In the genomic region with DNA sequence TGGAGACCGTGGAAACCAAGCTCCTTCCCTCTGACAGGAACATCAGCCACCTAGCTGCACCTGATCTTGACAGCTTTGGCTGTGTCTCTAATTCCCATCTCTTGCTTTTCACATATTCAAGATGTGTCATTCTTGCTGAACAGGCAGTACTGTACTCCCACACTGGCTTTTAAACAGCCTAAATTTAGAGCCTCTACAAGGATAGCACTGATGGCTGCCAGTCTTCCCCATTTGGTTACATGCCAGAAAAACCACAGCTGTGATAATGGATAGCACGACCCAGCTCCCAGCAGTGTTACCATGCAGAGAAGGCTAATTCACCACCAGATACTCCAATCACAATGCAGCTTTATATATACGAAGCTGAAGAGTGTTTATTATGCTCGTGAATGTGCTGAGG, we compare ENCODE assay signal across 12 mouse cellular contexts. TPM values are rescaled to one million over a fixed set of nuclear protein-coding genes. Genes with fewer than 3 reads are reported as not detected.
DNase-seq lines count a peak whose midpoint lies in the region; ATAC-seq and TF ChIP-seq lines count a peak whose summit lies in the region.
"Had no signal": no experiment of that assay in that cellular context is flagged by ENCODE, and none has a peak within 500 bp of the region (broad histone marks: within the 10 kb centered on the region; RNA-seq: fewer than 3 reads in every experiment).

No protein-coding gene starts in this region.

- TF ChIP-seq RAD21 in MEL (IDR thresholded peaks at IDR 0.05; ENCODE audit: low read depth, low read length) = no peak

- peaks cover 18% of the 10 kb centered on the region for H3K79me2 ChIP-seq in MEL (ENCODE audit: control insufficient read depth, insufficient read depth, low read length, poor library complexity)

- H3K27me3 ChIP-seq in hindbrain, embryonic 14.5 days (ENCODE audit: control insufficient read depth, insufficient read depth, low read length) = no peaks in the 10 kb centered on the region
- no peaks in the 10 kb centered on the region for H3K27me3 ChIP-seq in hindbrain, embryonic 13.5 days
- H3K27me3 ChIP-seq in MEL (ENCODE audit: control insufficient read depth in 1 of 2, insufficient read depth in 2 of 2, low read length in 2 of 2) = no peaks in the 10 kb centered on the region
- no peaks in the 10 kb centered on the region for H3K27me3 ChIP-seq in heart, embryonic 16.5 days (ENCODE audit: control insufficient read depth, insufficient read depth, low read length)
- H3K27me3 ChIP-seq: neural tube, embryonic 12.5 days had no signal

- H3K4me1 ChIP-seq in hindbrain, embryonic 14.5 days (replicated peaks; ENCODE audit: control insufficient read depth, insufficient read depth, low read length) = no peaks in the 10 kb centered on the region; the same call in 1 of the 2 replicates
- peaks cover 31% of the 10 kb centered on the region for H3K4me1 ChIP-seq in hindbrain, embryonic 13.5 days (replicated peaks)
- peaks cover 0 to 13% of the 10 kb centered on the region in 2 experiments; a peak in 3 of 4 replicates for H3K4me1 ChIP-seq in MEL (ENCODE audit: control insufficient read depth in 1 of 2, insufficient read depth in 2 of 2, low read length in 2 of 2)
- peaks cover 65% of the 10 kb centered on the region for H3K4me1 ChIP-seq in heart, embryonic 16.5 days (ENCODE audit: control insufficient read depth, insufficient read depth, low read length)

- TF ChIP-seq CTCF in MEL (IDR thresholded peaks at IDR 0.05 in 2 of 3, conservative IDR thresholded peaks at IDR 0.05 in 1 of 3; ENCODE audit: control insufficient read depth in 1 of 3, insufficient read depth in 1 of 3, low read depth in 2 of 3, low read length in 3 of 3, poor library complexity in 1 of 3, severe bottlenecking in 1 of 3) = no peak

- peaks cover 86% of the 10 kb centered on the region for H3K36me3 ChIP-seq in hindbrain, embryonic 14.5 days (replicated peaks; ENCODE audit: control insufficient read depth, insufficient read depth)
- peaks cover 87% of the 10 kb centered on the region for H3K36me3 ChIP-seq in hindbrain, embryonic 13.5 days
- H3K36me3 ChIP-seq in MEL (ENCODE audit: control insufficient read depth in 1 of 2, insufficient read depth in 2 of 2, low read length in 2 of 2) = peaks cover 19 to 30% of the 10 kb centered on the region in 2 experiments
- H3K36me3 ChIP-seq in heart, embryonic 16.5 days (ENCODE audit: control insufficient read depth, insufficient read depth) = peaks cover 76% of the 10 kb centered on the region

- no peak for TF ChIP-seq POLR2A in MEL (IDR thresholded peaks at IDR 0.05; ENCODE audit: control insufficient read depth in 1 of 2, insufficient read depth in 1 of 2, low read depth in 1 of 2, low read length in 2 of 2, poor library complexity in 1 of 2)

- TF ChIP-seq EP300 in MEL (IDR thresholded peaks at IDR 0.05; ENCODE audit: low read depth in 1 of 2, low read length in 2 of 2) = peak; percentile 30 to 35; a peak in 1 of 4 replicates

- no peaks in the 10 kb centered on the region for H3K9me3 ChIP-seq in hindbrain, embryonic 14.5 days (ENCODE audit: control insufficient read depth, low read length)
- H3K9me3 ChIP-seq in hindbrain, embryonic 13.5 days = no peaks in the 10 kb centered on the region
- no peaks in the 10 kb centered on the region for H3K9me3 ChIP-seq in MEL (replicated peaks; ENCODE audit: insufficient read depth, low read length)
- H3K9me3 ChIP-seq in heart, embryonic 16.5 days (replicated peaks; ENCODE audit: control insufficient read depth, low read length) = no peaks in the 10 kb centered on the region
- H3K9me3 ChIP-seq: hindbrain, embryonic 10.5 days; neural tube, embryonic 12.5 days had no signal

- no peak overlapping the region for H3K4me3 ChIP-seq in hindbrain, embryonic 14.5 days (replicated peaks; ENCODE audit: low read length)
- no peak overlapping the region for H3K4me3 ChIP-seq in hindbrain, embryonic 13.5 days
- no peak overlapping the region for H3K4me3 ChIP-seq in MEL (ENCODE audit: control insufficient read depth in 1 of 2, insufficient read depth in 1 of 2, low read depth in 2 of 2, low read length in 2 of 2)
- H3K4me3 ChIP-seq in heart, embryonic 16.5 days (ENCODE audit: low read length) = no peak overlapping the region
- H3K4me3 ChIP-seq: hindbrain, embryonic 10.5 days; neural tube, embryonic 12.5 days had no signal

- peak; percentile 46; the same call in 1 of the 2 replicates for ATAC-seq in hindbrain, embryonic 14.5 days (ENCODE audit: low FRiP score)
- no peak for ATAC-seq in hindbrain, embryonic 13.5 days (ENCODE audit: low FRiP score)
- ATAC-seq in heart, embryonic 16.5 days (replicated peaks; ENCODE audit: extremely low read depth, insufficient read depth, low FRiP score) = peak; percentile 68

- H3K9ac ChIP-seq in hindbrain, embryonic 14.5 days = no peak overlapping the region
- H3K9ac ChIP-seq in hindbrain, embryonic 13.5 days = no peak overlapping the region
- H3K9ac ChIP-seq in MEL (ENCODE audit: control insufficient read depth, low read depth, low read length, poor library complexity, severe bottlenecking) = no peak overlapping the region
- H3K9ac ChIP-seq in heart, embryonic 16.5 days (ENCODE audit: low read length) = no peak overlapping the region
- H3K9ac ChIP-seq: liver, postnatal 0 days; neural tube, embryonic 12.5 days had no signal

- H3K27ac ChIP-seq in hindbrain, embryonic 14.5 days = no peak overlapping the region
- no peak overlapping the region for H3K27ac ChIP-seq in hindbrain, embryonic 13.5 days
- no peak overlapping the region for H3K27ac ChIP-seq in MEL (ENCODE audit: control insufficient read depth, low read depth, low read length)
- peak overlapping the region; percentile 86 for H3K27ac ChIP-seq in heart, embryonic 16.5 days (ENCODE audit: low read length)
- H3K27ac ChIP-seq: hindbrain, embryonic 10.5 days; neural tube, embryonic 12.5 days had no signal

- WGBS in hindbrain, embryonic 14.5 days = 74% methylated on average over 4 of the region's 4 CpGs
- 82% methylated on average over 4 of the region's 4 CpGs for WGBS in hindbrain, embryonic 13.5 days
- 42% methylated on average over 4 of the region's 4 CpGs for WGBS in heart, embryonic 16.5 days

- DNase-seq in hindbrain, embryonic 14.5 days (ENCODE audit: low spot score) = no peak
- DNase-seq in MEL (ENCODE audit: low read depth, low spot score) = peak; percentile 81
- DNase-seq in NIH3T3 (ENCODE audit: low read depth) = peak; percentile 31
- no peak for DNase-seq in cerebellum, adult 18-20 months
- no peak for DNase-seq in cerebellum, adult 8-10 months
- DNase-seq: adrenal gland, adult 2 months; kidney, adult 8-10 months had no signal

- no peak overlapping the region for H3K4me2 ChIP-seq in hindbrain, embryonic 14.5 days (replicated peaks)
- H3K4me2 ChIP-seq in hindbrain, embryonic 13.5 days = no peak overlapping the region
- H3K4me2 ChIP-seq in heart, embryonic 16.5 days (ENCODE audit: low read depth, low read length) = peak overlapping the region; percentile 29; the same call in 1 of the 2 replicates
- H3K4me2 ChIP-seq: neural tube, embryonic 12.5 days had no signal

TF ChIP-seq in MEL, 35 proteins besides CTCF, POLR2A, EP300 and RAD21 (continues in another document):
- no peak for TF ChIP-seq CHD2 (IDR thresholded peaks at IDR 0.05; ENCODE audit: low read length)
- TF ChIP-seq TCF12 (IDR thresholded peaks at IDR 0.05; ENCODE audit: low read depth, low read length) = no peak
- no peak for TF ChIP-seq BHLHE40 (IDR thresholded peaks at IDR 0.05; ENCODE audit: borderline replicate concordance, low read depth, low read length)
- no peak for TF ChIP-seq KAT2A (conservative IDR thresholded peaks at IDR 0.05; ENCODE audit: low read depth, low read length)
- TF ChIP-seq NELFE (IDR thresholded peaks at IDR 0.05; ENCODE audit: low read depth, low read length) = no peak
- peak; percentile 74 for TF ChIP-seq TAL1 (IDR thresholded peaks at IDR 0.05; ENCODE audit: low read length)
- no peak for TF ChIP-seq HCFC1 (IDR thresholded peaks at IDR 0.05; ENCODE audit: low read depth, low read length)
- peak; percentile 81 for TF ChIP-seq ETS1 (IDR thresholded peaks at IDR 0.05; ENCODE audit: low read depth, low read length)
- TF ChIP-seq SIN3A (IDR thresholded peaks at IDR 0.05; ENCODE audit: low read length) = peak; percentile 53
- TF ChIP-seq ZNF384 (IDR thresholded peaks at IDR 0.05; ENCODE audit: low read depth, low read length) = no peak
- peak; percentile 64; the same call in 1 of the 2 replicates for TF ChIP-seq MAFK (IDR thresholded peaks at IDR 0.05; ENCODE audit: borderline replicate concordance, low read depth, low read length)
- no peak for TF ChIP-seq ZKSCAN1 (IDR thresholded peaks at IDR 0.05; ENCODE audit: low read depth, low read length)
- TF ChIP-seq ZC3H11A (IDR thresholded peaks at IDR 0.05; ENCODE audit: low read depth, low read length) = no peak
- no peak; the same call in 1 of the 2 replicates for TF ChIP-seq MXI1 (IDR thresholded peaks at IDR 0.05; ENCODE audit: low read depth, low read length)
- peak; percentile 42; the same call in 1 of the 2 replicates for TF ChIP-seq GATA1 (IDR thresholded peaks at IDR 0.05; ENCODE audit: low read depth, low read length)

RNA-seq across cellular contexts. Expression of a gene that starts 11.1 kb away (rescaled TPM):
- polyA plus RNA-seq in hindbrain, embryonic 14.5 days (2014; fragmentation: Nextera tagmentation; extraction: Ambion mirVana) = 861 and 971 TPM in 2 replicates
- polyA plus RNA-seq in hindbrain, embryonic 13.5 days (2015; fragmentation: Nextera tagmentation; extraction: Ambion mirVana) = 1,130 and 1,207 TPM in 2 replicates
- 710 and 1,836 TPM in 2 replicates for total RNA-seq in MEL (2012; rRNA removed)
- 1,000 to 10,000 TPM in 1 of 2 experiments, 10 to 100 TPM in 1; 71.6 to 2,746 TPM for polyA plus RNA-seq in MEL (2012; ENCODE audit: insufficient read depth in 1 of 2, insufficient read length in 2 of 2, low read depth in 1 of 2, low replicate concordance in 2 of 2, missing spikeins in 1 of 2)
- 1,977 and 2,080 TPM in 2 replicates for polyA plus RNA-seq in heart, embryonic 16.5 days (2015; fragmentation: Nextera tagmentation; extraction: Ambion mirVana)

RNA-seq across cellular contexts. Expression of a gene that starts 12.7 kb away (rescaled TPM):
- polyA plus RNA-seq in hindbrain, embryonic 14.5 days (2014; fragmentation: Nextera tagmentation; extraction: Ambion mirVana) = 2.9 and 6.0 TPM in 2 replicates
- polyA plus RNA-seq in hindbrain, embryonic 13.5 days (2015; fragmentation: Nextera tagmentation; extraction: Ambion mirVana) = 2.2 and 2.6 TPM in 2 replicates
- not detected in 2 replicates for total RNA-seq in MEL (2012; rRNA removed)
- under 1 TPM in 1 of 2 experiments, not detected in 1; 0.04 TPM for polyA plus RNA-seq in MEL (2012; ENCODE audit: insufficient read depth in 1 of 2, insufficient read length in 2 of 2, low read depth in 1 of 2, low replicate concordance in 2 of 2, missing spikeins in 1 of 2)
- polyA plus RNA-seq in heart, embryonic 16.5 days (2015; fragmentation: Nextera tagmentation; extraction: Ambion mirVana) = 0.34 and 1.6 TPM in 2 replicates

RNA-seq across cellular contexts. Expression of a gene that starts 50.2 kb away (rescaled TPM):
- 216 and 219 TPM in 2 replicates for polyA plus RNA-seq in hindbrain, embryonic 14.5 days (2014; fragmentation: Nextera tagmentation; extraction: Ambion mirVana)
- 185 and 191 TPM in 2 replicates for polyA plus RNA-seq in hindbrain, embryonic 13.5 days (2015; fragmentation: Nextera tagmentation; extraction: Ambion mirVana)
- total RNA-seq in MEL (2012; rRNA removed) = 5.9 and 6.4 TPM in 2 replicates
- 10 to 100 TPM in 1 of 2 experiments, not detected in 1; 13.8 TPM for polyA plus RNA-seq in MEL (2012; ENCODE audit: insufficient read depth in 1 of 2, insufficient read length in 2 of 2, low read depth in 1 of 2, low replicate concordance in 2 of 2, missing spikeins in 1 of 2)
- polyA plus RNA-seq in heart, embryonic 16.5 days (2015; fragmentation: Nextera tagmentation; extraction: Ambion mirVana) = 21.1 and 24.1 TPM in 2 replicates

Comparison
In these comparisons a context has a peak if more than half of its experiments do, and no peak if none do; other contexts are left out.
1. DNase-seq: peak in MEL (single experiment) and NIH3T3 (single experiment); none in hindbrain, embryonic 14.5 days (single experiment), cerebellum, adult 18-20 months (0 of 2) and cerebellum, adult 8-10 months (single experiment).